Mouse (Mus musculus) cerebellum, adult 2 months (tissue): Measurements from ENCODE around the gene Slc6a1.

Source experiments
- CTCF ChIP-seq: fragments of 200-500 bp; IDR thresholded peaks from 2 replicates; pipeline ENCODE4 v1.5.1; 2011; ENCODE audit warnings: low read depth, mild to moderate bottlenecking, control low read depth, low read length, moderate library complexity, borderline replicate concordance; ENCODE audit not compliant: insufficient read depth
- POLR2A ChIP-seq: fragments of 200-500 bp; IDR thresholded peaks from 2 replicates; pipeline ENCODE4 v1.6.1; 2011; ENCODE audit warnings: low read length, control low read depth, borderline replicate concordance; ENCODE audit not compliant: insufficient read depth

- TF ChIP-seq CTCF (no peak), POLR2A (no peak)
Observed at GRCm38 (mm10) chr6:114329597-114330470, 47.4 kb downstream of the Slc6a1 start.
